Mouse (Mus musculus) hindbrain, embryonic 16.5 days (tissue): Measurements from ENCODE around the gene Omt2b. TPM values are rescaled to one million over a fixed set of nuclear protein-coding genes. Genes with fewer than 3 reads are reported as not detected.
"Not testable (repeated sequence)": the region's sequence is repeated elsewhere in the genome, so short reads cannot be mapped to it uniquely, and the experiment has no call there.

Experiments
- ATAC-seq: fragments of 200-750 bp; cut with Nextera tagmentation; 2 replicates; pipeline ENCODE4 v1.8.0; 2017; ENCODE audit warnings: moderate TSS enrichment, moderate library complexity
- H3K27ac ChIP-seq: fragments of 300-500 bp; sonication (generic); 2 replicates; pipeline ENCODE4 v1.5.1; 2014; ENCODE audit warnings: low read depth, mild to moderate bottlenecking, control low read depth, low read length, moderate library complexity
- H3K27me3 ChIP-seq: fragments of 300-500 bp; sonication (generic); replicated peaks from 2 replicates; pipeline ENCODE4 v1.6.1; 2014; ENCODE audit warnings: low read length; ENCODE audit not compliant: control insufficient read depth, insufficient read depth
- H3K36me3 ChIP-seq: fragments of 300-500 bp; sonication (generic); 2 replicates; pipeline ENCODE4 v1.6.1; 2014; ENCODE audit warnings: mild to moderate bottlenecking, low read length, moderate library complexity, mixed read lengths; ENCODE audit not compliant: control insufficient read depth, insufficient read depth
- H3K4me1 ChIP-seq: fragments of 300-500 bp; sonication (generic); 2 replicates; pipeline ENCODE4 v1.6.1; 2014; ENCODE audit warnings: low read depth, low read length; ENCODE audit not compliant: control insufficient read depth, insufficient read depth
- H3K4me2 ChIP-seq: fragments of 300-500 bp; sonication (generic); 2 replicates; pipeline ENCODE4 v1.6.1; 2014; ENCODE audit warnings: mild to moderate bottlenecking, low read length, control low read depth, moderate library complexity
- H3K4me3 ChIP-seq: fragments of 300-500 bp; sonication (generic); 2 replicates; pipeline ENCODE4 v1.5.1; 2014; ENCODE audit warnings: mild to moderate bottlenecking, low read length, control low read depth, moderate library complexity
- H3K9ac ChIP-seq: fragments of 300-500 bp; sonication (generic); 2 replicates; pipeline ENCODE4 v1.6.1; 2014; ENCODE audit warnings: low read depth, mild to moderate bottlenecking, control low read depth, low read length, moderate library complexity
- H3K9me3 ChIP-seq: fragments of 300-500 bp; sonication (generic); 2 replicates; pipeline ENCODE4 v1.6.1; 2014; ENCODE audit warnings: mild to moderate bottlenecking, low read length, moderate library complexity; ENCODE audit not compliant: control insufficient read depth
- WGBS: fragments of 180-500 bp; shearing (Covaris S2); extraction: QIAGEN DNeasy Blood & Tissue Kit; methylation state at CpG from one replicate; pipeline ENCODE4 v1.1.7; 2014; 5-methylcytosine and 5-hydroxymethylcytosine counted together
- polyA plus RNA-seq: library from polyadenylated mRNA; unstranded; fragments of >200 nt; fragmentation: Nextera tagmentation; extraction: Ambion mirVana; gene quantifications from 2 replicates; pipeline ENCODE4 v1.2.1, GENCODE M21; 2015

Gene Omt2b
- polyA plus RNA-seq, 1 experiment from 2014 or later, result not detected

- H3K4me2 ChIP-seq, H3K4me1 ChIP-seq, H3K27ac ChIP-seq, H3K9me3 ChIP-seq, H3K27me3 ChIP-seq, H3K36me3 ChIP-seq, H3K9ac ChIP-seq, H3K4me3 ChIP-seq, ATAC-seq: not testable (repeated sequence)
- WGBS, result 63% methylated on average over 1 of the region's 1 CpGs
Observed at GRCm38 (mm10) chr9:78299143-78299542, 28.2 kb upstream of the Omt2b start.

- not testable (repeated sequence) for H3K9ac ChIP-seq, H3K27ac ChIP-seq, H3K4me3 ChIP-seq, H3K9me3 ChIP-seq, H3K4me1 ChIP-seq, H3K36me3 ChIP-seq, H3K4me2 ChIP-seq, ATAC-seq, H3K27me3 ChIP-seq
- 88% methylated on average over 3 of the region's 3 CpGs for WGBS
Observed at GRCm38 (mm10) chr9:78308122-78308521, 19.3 kb upstream of the Omt2b start.

GRCm38 (mm10) chr9:78314696-78315095, 12.7 kb upstream of the Omt2b start, which contains the start of gene Omt2a:
TSS of gene Omt2a (minus strand) at chr9:78314796.
- H3K9me3 ChIP-seq, result no peaks in the 10 kb centered on the region
- no peak within 1 kb of the TSS for H3K4me3 ChIP-seq
- no peak for ATAC-seq
- 95% methylated on average over 2 of the region's 2 CpGs for WGBS
- no peak within 1 kb of the TSS for H3K27ac ChIP-seq
- H3K27me3 ChIP-seq, result no peaks in the 10 kb centered on the region
- no peaks in the 10 kb centered on the region for H3K36me3 ChIP-seq
- H3K4me2 ChIP-seq, result no peak within 1 kb of the TSS
- H3K4me1 ChIP-seq, result no peaks in the 10 kb centered on the region
- H3K9ac ChIP-seq, result no peak within 1 kb of the TSS

GRCm38 (mm10) chr9:78319499-78319898, 7.9 kb upstream of the Omt2b start:
- H3K4me3 ChIP-seq, result no peak overlapping the region
- H3K27me3 ChIP-seq, result no peaks in the 10 kb centered on the region
- H3K27ac ChIP-seq, result no peak overlapping the region
- no peak overlapping the region for H3K9ac ChIP-seq
- H3K4me2 ChIP-seq, result no peak overlapping the region
- H3K36me3 ChIP-seq, result no peaks in the 10 kb centered on the region
- H3K4me1 ChIP-seq, result no peaks in the 10 kb centered on the region
- WGBS, result 38% methylated on average over 1 of the region's 1 CpGs
- no peak for ATAC-seq
- H3K9me3 ChIP-seq, result no peaks in the 10 kb centered on the region

- not testable (repeated sequence) for H3K4me2 ChIP-seq, H3K4me1 ChIP-seq, H3K27me3 ChIP-seq, H3K27ac ChIP-seq, H3K4me3 ChIP-seq, H3K9me3 ChIP-seq, H3K36me3 ChIP-seq, H3K9ac ChIP-seq, ATAC-seq
Observed at GRCm38 (mm10) chr9:78337050-78337449, 9.7 kb downstream of the Omt2b start.

- not testable (repeated sequence) for H3K9ac ChIP-seq, H3K27me3 ChIP-seq, H3K4me3 ChIP-seq, H3K36me3 ChIP-seq, H3K27ac ChIP-seq, H3K4me1 ChIP-seq, H3K9me3 ChIP-seq
- ATAC-seq, result peak; percentile 56; the same call in 1 of the 2 replicates
- H3K4me2 ChIP-seq, result peak overlapping the region; percentile 23; the same call in 1 of the 2 replicates
- 11% methylated on average over 8 of the region's 8 CpGs for WGBS
Observed at GRCm38 (mm10) chr9:78340324-78340723, 12.9 kb downstream of the Omt2b start.

GRCm38 (mm10) chr9:78342494-78342893, 15.1 kb downstream of the Omt2b start:
- H3K9ac ChIP-seq, H3K36me3 ChIP-seq, H3K4me1 ChIP-seq, H3K27ac ChIP-seq, H3K9me3 ChIP-seq, ATAC-seq, H3K4me2 ChIP-seq, H3K4me3 ChIP-seq, H3K27me3 ChIP-seq: not testable (repeated sequence)
- WGBS, result 94% methylated on average over 4 of the region's 4 CpGs

GRCm38 (mm10) chr9:78343055-78343454, 15.7 kb downstream of the Omt2b start:
- not testable (repeated sequence) for ATAC-seq, H3K4me3 ChIP-seq, H3K36me3 ChIP-seq, H3K27ac ChIP-seq, H3K4me1 ChIP-seq, H3K27me3 ChIP-seq, H3K9ac ChIP-seq, H3K4me2 ChIP-seq, H3K9me3 ChIP-seq
- WGBS, result 87% methylated on average over 9 of the region's 9 CpGs

- 73% methylated on average over 4 of the region's 4 CpGs for WGBS
- not testable (repeated sequence) for ATAC-seq, H3K9ac ChIP-seq, H3K4me2 ChIP-seq, H3K9me3 ChIP-seq, H3K27me3 ChIP-seq, H3K4me1 ChIP-seq, H3K4me3 ChIP-seq, H3K36me3 ChIP-seq, H3K27ac ChIP-seq
Observed at GRCm38 (mm10) chr9:78345235-78345634, 17.8 kb downstream of the Omt2b start.

GRCm38 (mm10) chr9:78347004-78347403, 19.6 kb downstream of the Omt2b start:
- no peaks in the 10 kb centered on the region for H3K4me1 ChIP-seq
- WGBS, result 88% methylated on average over 3 of the region's 3 CpGs
- no peak overlapping the region for H3K4me2 ChIP-seq
- no peaks in the 10 kb centered on the region for H3K9me3 ChIP-seq
- no peak overlapping the region for H3K27ac ChIP-seq
- H3K9ac ChIP-seq, result no peak overlapping the region
- no peaks in the 10 kb centered on the region for H3K27me3 ChIP-seq
- H3K4me3 ChIP-seq, result no peak overlapping the region
- no peaks in the 10 kb centered on the region for H3K36me3 ChIP-seq
- no peak for ATAC-seq
